Mouse (Mus musculus) heart, adult 2 months (tissue): Measurements from ENCODE around the gene Plekhj1.
A peak's percentile ranks its signal among the peaks of the same experiment; 100 is the strongest.

Experiments
- CTCF ChIP-seq: fragments of 200-600 bp; IDR thresholded peaks from 2 replicates; pipeline ENCODE4 v1.8.1; 2022; ENCODE audit warnings: antibody characterized with exemption, mild to moderate bottlenecking, moderate library complexity
- POLR2A ChIP-seq: fragments of 200-500 bp; IDR thresholded peaks from 2 replicates; pipeline ENCODE4 v1.6.1; 2011; ENCODE audit warnings: mild to moderate bottlenecking, low read depth, low read length, control low read depth; ENCODE audit not compliant: insufficient read depth

GRCm38 (mm10) chr10:80794750-80795149, 3.7 kb downstream of the Plekhj1 start:
- TF ChIP-seq CTCF (no peak), POLR2A (0 out of 2 replicates have a peak, but pooled peaks have one; percentile 13)
